In genomic region chr2:61138625-61138997, GRCm38 (mm10) we compare ENCODE assay signal across 9 mouse cellular contexts.
DNase-seq lines count a peak whose midpoint lies in the region; ATAC-seq and TF ChIP-seq lines count a peak whose summit lies in the region.
"Had no signal": no experiment of that assay in that cellular context is flagged by ENCODE, and none has a peak within 500 bp of the region (broad histone marks: within the 10 kb centered on the region; RNA-seq: fewer than 3 reads in every experiment).

No protein-coding gene starts in this region.

- H3K4me2 ChIP-seq in hindbrain, postnatal 0 days (ENCODE audit: low read depth, low read length) = no peak overlapping the region

- no peak for TF ChIP-seq CTCF in C2C12 (IDR thresholded peaks at IDR 0.05; ENCODE audit: control insufficient read depth, insufficient read depth, insufficient read length)
- no peak for TF ChIP-seq CTCF in embryonic fibroblast, embryonic 13.5 days (IDR thresholded peaks at IDR 0.05; ENCODE audit: borderline replicate concordance, insufficient read depth, low read length)
- TF ChIP-seq CTCF in hindbrain, postnatal 0 days (IDR thresholded peaks at IDR 0.05; ENCODE audit: low read depth) = no peak

- 53% methylated on average over 3 of the region's 3 CpGs for WGBS in hindbrain, postnatal 0 days

- peak overlapping the region; percentile 92 for H3K27ac ChIP-seq in embryonic fibroblast, embryonic 13.5 days (ENCODE audit: insufficient read depth, low read length)
- H3K27ac ChIP-seq in hindbrain, postnatal 0 days = no peak overlapping the region

- no peaks in the 10 kb centered on the region for H3K27me3 ChIP-seq in C2C12 (ENCODE audit: control insufficient read depth, insufficient read depth, insufficient read length)
- no peaks in the 10 kb centered on the region for H3K27me3 ChIP-seq in hindbrain, postnatal 0 days (ENCODE audit: insufficient read depth, low read length)
- H3K27me3 ChIP-seq: CH12.LX had no signal

- H3ac ChIP-seq in C2C12 (ENCODE audit: control insufficient read depth, insufficient read length, low read depth) = peak overlapping the region; percentile 10

- ATAC-seq in hindbrain, postnatal 0 days = no peak

- TF ChIP-seq POLR2A in embryonic fibroblast, embryonic 13.5 days (IDR thresholded peaks at IDR 0.05; ENCODE audit: low read depth, low read length) = no peak

- no peak overlapping the region for H3K9ac ChIP-seq in hindbrain, postnatal 0 days (replicated peaks; ENCODE audit: low read length)

- no peaks in the 10 kb centered on the region for H3K36me3 ChIP-seq in C2C12 (ENCODE audit: control insufficient read depth, insufficient read depth)
- no peaks in the 10 kb centered on the region for H3K36me3 ChIP-seq in hindbrain, postnatal 0 days (ENCODE audit: insufficient read depth, low read length)

- H3K4me1 ChIP-seq in embryonic fibroblast, embryonic 13.5 days (ENCODE audit: control insufficient read depth, insufficient read depth, low read length) = peaks cover 9% of the 10 kb centered on the region
- H3K4me1 ChIP-seq in hindbrain, postnatal 0 days (ENCODE audit: insufficient read depth, low read length) = no peaks in the 10 kb centered on the region

- H3K4me3 ChIP-seq in C2C12 (ENCODE audit: insufficient read depth, poor library complexity, severe bottlenecking) = no peak overlapping the region
- no peak overlapping the region for H3K4me3 ChIP-seq in embryonic fibroblast, embryonic 13.5 days (ENCODE audit: insufficient read depth, low read length)
- no peak overlapping the region for H3K4me3 ChIP-seq in hindbrain, postnatal 0 days (ENCODE audit: low read length)

- DNase-seq in heart, adult 11 months = peak; percentile 93
- no peak for DNase-seq in heart, adult 9 months (ENCODE audit: low spot score in 2 of 2)
- DNase-seq in kidney, postnatal 10 days = peak; percentile 33
- no peak for DNase-seq in hindbrain, postnatal 0 days (ENCODE audit: low spot score)
- DNase-seq in spleen, postnatal 36 days (ENCODE audit: low spot score in 2 of 2) = no peak
- DNase-seq in c-Kit-positive CD71-positive TER-119-positive erythroid progenitor cells, embryonic 14.5 days (ENCODE audit: low spot score) = no peak

- no peaks in the 10 kb centered on the region for H3K79me2 ChIP-seq in C2C12 (ENCODE audit: control insufficient read depth, insufficient read depth)

- H3K9me3 ChIP-seq in hindbrain, postnatal 0 days (ENCODE audit: low read length) = no peaks in the 10 kb centered on the region

- no peaks in the 10 kb centered on the region for H3K79me3 ChIP-seq in C2C12 (ENCODE audit: low read depth)

TF ChIP-seq in C2C12, 6 proteins besides CTCF, POLR2A, EP300 and RAD21:
- TF ChIP-seq FOSL1 (IDR thresholded peaks at IDR 0.05; ENCODE audit: insufficient read depth, low read length, poor library complexity, severe bottlenecking) (no peak), MAX (IDR thresholded peaks at IDR 0.05) (no peak), USF1 (IDR thresholded peaks at IDR 0.05; ENCODE audit: low read depth) (no peak), MYOD1 (IDR thresholded peaks at IDR 0.05; ENCODE audit: control insufficient read depth, insufficient read length, low read depth) (no peak), CEBPB (IDR thresholded peaks at IDR 0.05; ENCODE audit: low read depth) (no peak), MYOG (IDR thresholded peaks at IDR 0.05; ENCODE audit: control insufficient read depth, extremely low read depth, insufficient read length) (no peak)

Comparison
In these comparisons a context has a peak if more than half of its experiments do, and no peak if none do; other contexts are left out.
1. DNase-seq: peak in heart, adult 11 months (single experiment) and kidney, postnatal 10 days (single experiment); none in heart, adult 9 months (0 of 2), hindbrain, postnatal 0 days (single experiment), spleen, postnatal 36 days (0 of 2) and c-Kit-positive CD71-positive TER-119-positive erythroid progenitor cells, embryonic 14.5 days (single experiment).